Mouse (Mus musculus) layer of hippocampus, adult 9-11 months (tissue): Measurements from ENCODE around the gene B230307C23Rik.
"Not testable (repeated sequence)": the region's sequence is repeated elsewhere in the genome, so short reads cannot be mapped to it uniquely, and the experiment has no call there.

Experiments
- DNase-seq: peaks from one replicate; pipeline ENCODE4 v3.0.0; 2022

B230307C23Rik gene

DNA sequence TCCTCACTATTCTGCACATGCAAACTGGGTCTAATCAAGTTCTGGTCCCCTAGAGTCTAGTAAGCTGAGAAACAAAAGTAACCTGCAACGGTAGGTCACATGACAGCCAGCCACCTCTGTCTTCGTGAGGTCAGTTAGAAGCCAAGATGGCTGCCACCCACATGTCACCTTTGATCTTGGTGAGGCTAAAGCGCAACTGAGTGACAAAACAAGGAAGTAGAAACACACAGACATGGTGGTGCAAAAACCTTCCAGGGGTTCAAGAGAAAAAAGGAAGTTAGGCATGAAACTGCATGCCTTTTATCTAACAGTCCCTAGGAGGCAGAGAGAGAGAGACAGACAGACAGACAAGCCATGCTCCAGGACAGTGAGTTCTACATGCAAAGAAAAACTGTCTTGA, 25.0 kb downstream of the B230307C23Rik start:
- DNase-seq, result no peak

DNA sequence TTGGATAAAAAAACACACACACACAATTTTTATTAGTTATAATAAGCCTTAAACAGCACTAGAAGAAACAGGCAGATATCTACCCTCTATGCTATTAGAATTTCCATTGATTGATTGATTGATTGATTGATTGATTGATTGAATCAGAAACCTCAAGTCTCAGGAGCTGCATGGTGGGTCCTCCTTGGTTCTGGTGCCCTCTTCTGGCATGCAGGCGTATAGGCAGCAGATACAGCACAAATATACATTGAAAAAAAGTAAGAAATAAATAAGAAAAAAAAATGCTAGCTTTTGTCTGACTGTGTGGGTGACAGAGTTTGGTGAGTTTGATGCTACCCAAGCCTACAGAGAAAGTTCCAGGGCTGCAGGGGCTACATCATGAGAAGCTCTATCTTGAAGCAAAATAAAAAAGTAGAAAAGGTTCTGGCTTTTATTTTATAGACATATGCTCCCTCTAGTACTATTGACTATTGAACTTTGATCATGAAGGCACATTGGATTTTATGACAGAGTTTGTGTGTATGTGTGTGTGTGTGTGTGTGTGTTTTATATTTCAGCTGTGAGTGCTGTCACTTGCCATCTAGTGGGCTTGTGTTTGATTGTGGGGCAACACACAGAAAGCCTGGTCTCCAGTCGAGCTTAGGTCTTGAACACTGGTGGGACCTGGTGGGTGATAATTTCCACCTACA, 25.7 kb downstream of the B230307C23Rik start:
- DNase-seq, result no peak

DNA sequence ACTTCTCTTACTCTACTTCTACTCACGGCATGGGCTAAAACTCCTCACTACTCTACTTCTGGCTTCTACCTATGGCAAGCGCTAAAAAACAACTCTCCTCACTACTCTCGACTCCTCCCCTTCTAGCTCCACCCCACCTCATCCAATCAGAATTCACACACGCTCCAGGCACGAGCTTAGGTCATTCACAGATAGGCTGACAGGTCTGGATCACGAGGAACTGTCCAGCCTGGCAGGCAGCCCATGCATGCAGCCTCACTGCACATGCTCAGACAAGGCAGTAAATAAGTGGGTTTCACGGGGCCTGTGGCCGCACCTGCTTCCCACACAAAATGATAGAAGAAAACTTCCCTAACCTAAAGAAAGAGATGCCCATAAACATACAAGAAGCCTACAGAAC, 29.1 kb downstream of the B230307C23Rik start:
- DNase-seq, result not testable (repeated sequence)

DNA sequence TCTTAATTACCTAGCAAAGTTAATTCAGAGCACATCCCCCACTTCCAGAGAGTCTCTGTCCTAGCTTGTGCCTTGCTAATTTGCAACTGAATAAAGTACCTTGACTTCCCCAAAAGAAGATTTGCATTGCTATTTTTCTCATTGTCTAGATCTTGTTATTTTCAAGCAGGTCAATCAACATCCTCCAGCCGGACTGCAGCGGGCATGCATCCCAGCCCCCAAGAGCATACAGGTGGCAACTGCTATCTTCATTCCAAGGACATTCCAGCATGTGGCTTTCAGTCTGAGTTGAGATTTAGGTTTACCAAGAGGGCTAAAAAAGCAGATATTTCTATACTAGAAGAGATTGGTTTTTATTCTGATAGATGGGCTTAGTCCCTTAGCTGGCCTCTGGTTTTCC, 37.9 kb downstream of the B230307C23Rik start:
- DNase-seq, result not testable (repeated sequence)

DNA sequence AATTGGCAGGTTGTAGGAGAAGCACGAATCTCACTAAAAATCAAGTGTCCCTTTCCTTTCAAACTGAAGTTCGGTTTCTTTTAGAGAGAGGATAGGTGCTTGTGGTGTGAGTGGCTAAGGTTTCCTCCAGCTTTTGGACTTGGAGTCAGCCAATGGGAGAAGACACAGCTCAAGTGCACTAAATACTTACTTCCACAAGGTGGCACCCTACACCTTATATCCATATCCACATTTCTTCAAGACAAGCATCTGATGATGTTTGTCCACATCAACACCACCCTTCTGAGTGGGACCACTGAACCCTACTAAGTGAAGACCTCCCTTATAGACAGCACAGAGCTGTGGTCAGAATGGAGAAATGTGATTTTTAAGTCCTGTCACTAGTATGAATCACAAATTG, 44.6 kb downstream of the B230307C23Rik start:
- peak; percentile 6 for DNase-seq

DNA sequence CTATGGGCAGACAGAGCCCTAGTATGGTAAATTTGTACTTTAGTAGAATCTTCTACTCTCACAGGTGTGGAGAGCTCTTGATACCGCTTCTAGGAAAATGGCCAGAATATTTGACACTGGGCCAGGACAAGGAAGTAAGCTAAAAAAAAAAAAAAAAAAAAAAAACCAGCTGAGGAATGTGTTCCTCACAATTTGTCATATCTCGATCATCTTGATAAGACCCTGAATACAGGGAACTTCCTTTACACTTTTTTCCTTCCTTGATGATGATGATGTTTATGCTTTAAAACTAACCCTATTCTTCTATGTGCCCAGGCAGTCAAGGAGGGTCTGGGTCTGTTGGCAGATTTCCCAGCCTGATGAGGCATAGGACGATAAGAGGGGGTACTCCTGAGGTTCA, 82.3 kb downstream of the B230307C23Rik start:
- not testable (repeated sequence) for DNase-seq

DNA sequence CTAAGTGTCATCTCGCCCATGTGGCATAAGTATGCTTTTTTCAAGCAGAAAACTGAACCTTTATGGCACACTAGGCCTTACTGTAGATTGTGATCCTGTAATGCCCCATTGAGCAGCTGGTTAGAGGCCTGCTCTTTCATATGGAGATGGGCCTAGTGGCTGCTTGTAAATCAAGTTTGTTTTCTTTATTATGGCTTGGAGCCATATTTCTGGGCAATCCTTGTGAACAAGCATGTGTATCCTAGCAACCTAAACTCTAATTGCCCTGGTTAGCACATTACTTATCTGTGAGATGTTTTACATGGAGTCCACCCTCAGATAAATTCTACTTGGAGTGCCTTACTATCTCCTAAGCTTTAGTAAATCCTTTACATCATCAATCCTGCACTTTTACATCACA, 84.0 kb downstream of the B230307C23Rik start:
- not testable (repeated sequence) for DNase-seq
